Mouse (Mus musculus) kidney, adult 2 months (tissue): ENCODE measurements around the gene Pdgfra.

Experiments used
- CTCF ChIP-seq: fragments of 200-500 bp; conservative IDR thresholded peaks from 2 replicates; pipeline ENCODE4 v1.5.1; 2011; ENCODE audit warnings: low read depth, mild to moderate bottlenecking, control low read depth, low read length, moderate library complexity, mixed read lengths; ENCODE audit not compliant: insufficient read depth, insufficient read length
- POLR2A ChIP-seq: fragments of 200-500 bp; IDR thresholded peaks from one replicate; pipeline ENCODE4 v1.6.1; 2011; ENCODE audit warnings: low read depth, low read length, control low read depth

DNA sequence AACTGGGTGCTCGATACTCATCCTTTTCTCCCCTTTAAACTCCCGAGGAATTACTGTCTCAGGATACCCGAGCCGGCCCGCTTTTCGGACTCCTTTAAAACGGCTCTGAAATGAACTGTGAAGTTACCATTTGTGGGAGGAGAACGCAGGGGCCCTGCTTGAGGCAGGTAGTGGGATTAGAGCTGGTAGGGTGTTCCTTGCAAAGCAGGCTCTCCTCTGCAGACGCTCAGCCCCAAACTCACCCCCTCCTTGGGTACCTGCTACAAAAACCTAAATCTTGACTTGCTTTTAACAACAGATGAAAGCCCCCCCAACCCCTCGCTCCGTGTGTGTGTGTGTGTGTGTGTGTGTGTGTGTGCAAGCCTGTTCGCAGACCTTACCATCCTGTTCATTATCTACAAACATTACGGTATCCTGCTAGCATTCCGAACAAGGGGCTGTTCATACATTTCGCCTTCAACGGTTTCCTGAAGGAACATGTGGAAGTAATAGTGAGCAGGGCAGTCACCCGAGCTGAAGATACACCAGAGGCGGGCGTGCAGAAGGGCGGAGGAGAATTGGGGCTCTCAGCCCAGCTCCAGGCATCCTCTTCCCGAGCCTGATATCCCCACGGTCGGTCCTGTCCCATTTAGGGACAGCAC is 1.6 kb upstream of the Pdgfra start:
- no peak for TF ChIP-seq POLR2A
- TF ChIP-seq CTCF, result no peak
